Mouse (Mus musculus): ENCODE results near the gene Caskin1.

GRCm38 (mm10) chr17:24441148-24441547 is 47.3 kb upstream of the Caskin1 start:
- TF ChIP-seq CTCF (IDR thresholded peaks at IDR 0.05; ENCODE audit: control insufficient read depth, insufficient read depth, insufficient read length) (peak; percentile 2), USF1 (IDR thresholded peaks at IDR 0.05; ENCODE audit: low read depth) (no peak), MYOG (IDR thresholded peaks at IDR 0.05; ENCODE audit: control insufficient read depth, extremely low read depth, insufficient read length) (no peak), MYOD1 (IDR thresholded peaks at IDR 0.05; ENCODE audit: control insufficient read depth, insufficient read length, low read depth) (no peak), CEBPB (IDR thresholded peaks at IDR 0.05; ENCODE audit: low read depth) (no peak), FOSL1 (IDR thresholded peaks at IDR 0.05; ENCODE audit: insufficient read depth, low read length, poor library complexity, severe bottlenecking) (no peak)

All from C2C12 (cell line).